Mouse (Mus musculus): ENCODE measurements around the gene Zmiz2. TPM values are rescaled to one million over a fixed set of nuclear protein-coding genes. Genes with fewer than 3 reads are reported as not detected.
A peak's percentile ranks its signal among the peaks of the same experiment; 100 is the strongest.

Gene Zmiz2
- polyA plus RNA-seq, 2 experiments = 3.9 to 7.3 TPM

- TF ChIP-seq CTCF (IDR thresholded peaks at IDR 0.05; ENCODE audit: low read depth) (peak; percentile 89), EP300 (IDR thresholded peaks at IDR 0.05; ENCODE audit: low read depth) (no peak)
- ATAC-seq (ENCODE audit: insufficient read depth) (no peak), DNase-seq (ENCODE audit: low read depth in 3 of 3, low spot score in 3 of 3) (peak in 1 of 3 experiments; percentile 35)
- H3K4me1 ChIP-seq (replicated peaks; ENCODE audit: control insufficient read depth in 2 of 2, insufficient read depth in 2 of 2, low read length in 1 of 2) = peaks cover 6 to 8% of the 10 kb centered on the region in 2 experiments
- H3K36me3 ChIP-seq (replicated peaks; ENCODE audit: control insufficient read depth, insufficient read depth, low read depth) = no peaks in the 10 kb centered on the region
- no peaks in the 10 kb centered on the region for H3K27me3 ChIP-seq (ENCODE audit: control insufficient read depth, insufficient read depth, low read length)
- no peak overlapping the region for H3K9ac ChIP-seq (replicated peaks)
- H3K4me3 ChIP-seq (ENCODE audit: insufficient read depth in 1 of 2, low read depth in 2 of 2, low read length in 2 of 2) = no peak overlapping the region
- H3K4me2 ChIP-seq (ENCODE audit: low read depth) = no peak overlapping the region
- H3K27ac ChIP-seq = no peak overlapping the region
- peaks cover 20% of the 10 kb centered on the region for H3K9me3 ChIP-seq (ENCODE audit: control insufficient read depth, low read length)
- WGBS (ENCODE audit: insufficient replicate concordance) = 9% methylated on average over 5 of the region's 5 CpGs
Observed at GRCm38 (mm10) chr11:6411684-6412083, 22.8 kb downstream of the Zmiz2 start.

DNA sequence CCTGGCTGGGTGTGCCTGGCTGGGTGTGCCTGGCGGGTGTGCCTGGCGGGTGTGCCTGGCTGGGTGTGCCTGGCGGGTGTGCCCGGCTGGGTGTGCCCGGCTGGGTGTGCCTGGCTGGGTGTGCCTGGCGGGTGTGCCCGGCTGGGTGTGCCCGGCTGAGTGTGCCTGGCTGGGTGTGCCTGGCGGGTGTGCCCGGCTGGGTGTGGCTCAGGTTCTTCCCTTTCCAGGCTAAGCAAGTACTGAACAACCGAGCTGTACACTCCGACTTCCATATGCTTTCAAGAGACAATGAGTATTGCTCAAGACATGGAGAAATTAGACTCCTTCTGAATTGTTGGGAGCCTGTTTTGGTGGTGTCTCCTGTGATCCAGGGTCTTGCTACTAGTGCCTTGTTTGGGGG lies 24.4 kb downstream of the Zmiz2 start:
- Histone ChIP-seq H3K36me3 (replicated peaks; ENCODE audit: control insufficient read depth, insufficient read depth, low read depth) (peaks cover 11% of the 10 kb centered on the region), H3K9me3 (ENCODE audit: control insufficient read depth, low read length) (peaks cover 20% of the 10 kb centered on the region), H3K4me2 (ENCODE audit: low read depth) (no peak overlapping the region), H3K4me1 (replicated peaks; ENCODE audit: control insufficient read depth in 2 of 2, insufficient read depth in 2 of 2, low read length in 1 of 2) (peaks cover 10 to 11% of the 10 kb centered on the region in 2 experiments), H3K4me3 (ENCODE audit: insufficient read depth in 1 of 2, low read depth in 2 of 2, low read length in 2 of 2) (no peak overlapping the region), H3K27me3 (ENCODE audit: control insufficient read depth, insufficient read depth, low read length) (no peaks in the 10 kb centered on the region), H3K9ac (replicated peaks) (no peak overlapping the region), H3K27ac (peak overlapping the region; percentile 59)
- TF ChIP-seq EP300 (IDR thresholded peaks at IDR 0.05; ENCODE audit: low read depth) = no peak
- TF ChIP-seq CTCF (IDR thresholded peaks at IDR 0.05; ENCODE audit: low read depth) = no peak
- 78% methylated on average over 12 of the region's 12 CpGs for WGBS (ENCODE audit: insufficient replicate concordance)
- peak in 1 of 3 experiments; percentile 27 for DNase-seq (ENCODE audit: low read depth in 3 of 3, low spot score in 3 of 3)
- no peak for ATAC-seq (ENCODE audit: insufficient read depth)

GRCm38 (mm10) chr11:6414751-6415550 lies 26.1 kb downstream of the Zmiz2 start, which contains the start of gene Ppia:
Gene Ppia, plus strand, starts transcription at chr11:6415443.
- peak; percentile 54 for ATAC-seq (ENCODE audit: insufficient read depth)
- DNase-seq (ENCODE audit: low read depth in 3 of 3, low spot score in 3 of 3) = no peak
- Histone ChIP-seq H3K9ac (replicated peaks) (peak within 1 kb of the TSS; percentile 92), H3K4me1 (replicated peaks; ENCODE audit: control insufficient read depth in 2 of 2, insufficient read depth in 2 of 2, low read length in 1 of 2) (peaks cover 11 to 15% of the 10 kb centered on the region in 2 experiments), H3K9me3 (ENCODE audit: control insufficient read depth, low read length) (peaks cover 20% of the 10 kb centered on the region), H3K4me2 (ENCODE audit: low read depth) (peak within 1 kb of the TSS; percentile 97), H3K36me3 (replicated peaks; ENCODE audit: control insufficient read depth, insufficient read depth, low read depth) (peaks cover 26% of the 10 kb centered on the region), H3K27ac (peak within 1 kb of the TSS; percentile 94), H3K4me3 (ENCODE audit: insufficient read depth in 1 of 2, low read depth in 2 of 2, low read length in 2 of 2) (peak within 1 kb of the TSS; percentile 89 to 90), H3K27me3 (ENCODE audit: control insufficient read depth, insufficient read depth, low read length) (no peaks in the 10 kb centered on the region)
- 11% methylated on average over 21 of the region's 21 CpGs for WGBS (ENCODE audit: insufficient replicate concordance)
- TF ChIP-seq EP300 (IDR thresholded peaks at IDR 0.05; ENCODE audit: low read depth) = no peak
- TF ChIP-seq CTCF (IDR thresholded peaks at IDR 0.05; ENCODE audit: low read depth) = no peak

- Histone ChIP-seq H3K9me3 (ENCODE audit: control insufficient read depth, low read length) (peaks cover 20% of the 10 kb centered on the region), H3K4me1 (replicated peaks; ENCODE audit: control insufficient read depth in 2 of 2, insufficient read depth in 2 of 2, low read length in 1 of 2) (peaks cover 11 to 15% of the 10 kb centered on the region in 2 experiments), H3K36me3 (replicated peaks; ENCODE audit: control insufficient read depth, insufficient read depth, low read depth) (peaks cover 34% of the 10 kb centered on the region), H3K27me3 (ENCODE audit: control insufficient read depth, insufficient read depth, low read length) (no peaks in the 10 kb centered on the region), H3K27ac (peak overlapping the region; percentile 94), H3K4me3 (ENCODE audit: insufficient read depth in 1 of 2, low read depth in 2 of 2, low read length in 2 of 2) (peak overlapping the region; percentile 89 to 90), H3K4me2 (ENCODE audit: low read depth) (peak overlapping the region; percentile 97), H3K9ac (replicated peaks) (peak overlapping the region; percentile 92)
- no peak for TF ChIP-seq CTCF (IDR thresholded peaks at IDR 0.05; ENCODE audit: low read depth)
- no peak for TF ChIP-seq EP300 (IDR thresholded peaks at IDR 0.05; ENCODE audit: low read depth)
- 0% methylated on average over 102 of the region's 102 CpGs for WGBS (ENCODE audit: insufficient replicate concordance)
- ATAC-seq (ENCODE audit: insufficient read depth) (peak; percentile 90), DNase-seq (ENCODE audit: low read depth in 3 of 3, low spot score in 3 of 3) (peak; percentile 86 to 88 (median 87))
Observed at GRCm38 (mm10) chr11:6415551-6416404, 26.9 kb downstream of the Zmiz2 start.
